Mouse (Mus musculus) small intestine, adult 2 months (tissue): ENCODE data around the gene Efnb2. TPM values are rescaled to one million over a fixed set of nuclear protein-coding genes. Genes with fewer than 3 reads are reported as not detected.

Experiments
- H3K27ac ChIP-seq: fragments of 200-500 bp; 2 replicates; pipeline ENCODE4 v1.5.1; 2012; ENCODE audit warnings: low read depth, low read length, control low read depth, inconsistent platforms; ENCODE audit not compliant: insufficient read depth
- H3K27me3 ChIP-seq: fragments of 200-500 bp; 2 replicates; pipeline ENCODE4 v1.6.1; 2012; ENCODE audit warnings: mild to moderate bottlenecking, moderate library complexity, low read length, inconsistent platforms; ENCODE audit not compliant: control insufficient read depth, insufficient read depth
- H3K36me3 ChIP-seq: fragments of 200-500 bp; 2 replicates; pipeline ENCODE4 v1.6.1; 2012; ENCODE audit warnings: mild to moderate bottlenecking, low read length, control low read depth, inconsistent platforms; ENCODE audit not compliant: control insufficient read depth, insufficient read depth
- H3K4me1 ChIP-seq: fragments of 200-500 bp; 2 replicates; pipeline ENCODE4 v1.6.1; 2012; ENCODE audit warnings: low read length, inconsistent platforms, mixed read lengths; ENCODE audit not compliant: control insufficient read depth, insufficient read depth, insufficient read length
- H3K4me3 ChIP-seq: fragments of 200-500 bp; 2 replicates; pipeline ENCODE4 v1.5.1; 2012; ENCODE audit warnings: low read depth, mild to moderate bottlenecking, control low read depth, inconsistent platforms, low read length, moderate library complexity
- CTCF ChIP-seq: fragments of 200-500 bp; IDR thresholded peaks from 2 replicates; pipeline ENCODE4 v1.5.1; 2012; ENCODE audit warnings: low read depth, mild to moderate bottlenecking, control low read depth, inconsistent platforms, low read length, moderate library complexity, mixed read lengths; ENCODE audit not compliant: insufficient replicate concordance, insufficient read length; ENCODE audit errors: extremely low read depth
- POLR2A ChIP-seq: fragments of 200-500 bp; IDR thresholded peaks from 2 replicates; pipeline ENCODE4 v1.6.1; 2012; ENCODE audit warnings: low read depth, mild to moderate bottlenecking, control low read depth, inconsistent platforms, low read length, moderate library complexity
- WGBS: fragments of 180-500 bp; shearing (Covaris S2); methylation state at CpG from one replicate; pipeline ENCODE4 v1.1.7; 2018; 5-methylcytosine and 5-hydroxymethylcytosine counted together
- polyA plus RNA-seq: library from polyadenylated mRNA; depleted of rRNA; stranded (reverse); fragments of >200 nt; gene quantifications from 2 replicates; pipeline ENCODE4 v1.2.3, GENCODE M21; 2012; rRNA removed

Gene Efnb2
- polyA plus RNA-seq, 1 experiment: 77.8 TPM

- H3K36me3 ChIP-seq: no peaks in the 10 kb centered on the region
- H3K27me3 ChIP-seq: no peaks in the 10 kb centered on the region
- 54% methylated on average over 9 of the region's 9 CpGs for WGBS
- no peak overlapping the region for H3K4me3 ChIP-seq
- no peak for TF ChIP-seq POLR2A
- TF ChIP-seq CTCF: no peak
- H3K4me1 ChIP-seq: peaks cover 4% of the 10 kb centered on the region; the same call in 1 of the 2 replicates
- no peak overlapping the region for H3K27ac ChIP-seq
Observed at GRCm38 (mm10) chr8:8568215-8568773, 92.7 kb downstream of the Efnb2 start.

Other genes with a start within 250 kb of the Efnb2 start
- gene Arglu1, start 29.3 kb upstream of the Efnb2 start, polyA plus RNA-seq: 6.8 and 12.7 TPM in 2 replicates